Mouse (Mus musculus) E14TG2a.4 (cell line): Measurements from ENCODE around the gene Lenep.

Source experiments
- CTCF ChIP-seq: conservative IDR thresholded peaks from 2 replicates; pipeline ENCODE4 v1.5.1; 2014; ENCODE audit warnings: low read length
- NANOG ChIP-seq: IDR thresholded peaks from 2 replicates; pipeline ENCODE4 v1.6.1; 2014; ENCODE audit warnings: borderline replicate concordance, low read length, mixed read lengths

DNA sequence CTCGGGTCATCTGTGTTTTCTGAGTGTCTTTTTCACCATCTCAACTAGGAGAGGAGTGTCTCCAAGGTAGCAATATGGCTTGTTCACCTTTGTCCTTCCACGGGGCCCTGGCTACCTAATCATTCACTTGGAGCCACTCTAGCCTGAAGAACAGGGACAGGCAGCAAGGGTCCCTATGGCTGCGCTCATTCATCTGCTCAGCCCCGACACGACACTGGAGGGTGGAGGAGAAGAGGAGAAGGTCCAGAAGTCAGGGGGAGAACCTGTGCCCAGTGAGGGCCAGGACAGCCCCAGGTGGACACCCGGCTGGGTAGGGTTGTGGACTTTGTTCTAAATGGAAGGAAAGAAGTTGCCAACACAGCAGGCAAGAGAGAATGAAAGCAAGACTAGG, 47.1 kb downstream of the Lenep start:
- TF ChIP-seq CTCF (no peak), NANOG (no peak)
